Mouse (Mus musculus): ENCODE data around the gene 1700020N01Rik. TPM values are rescaled to one million over a fixed set of nuclear protein-coding genes. Genes with fewer than 3 reads are reported as not detected.

1700020N01Rik gene
- polyA plus RNA-seq, 1 experiment from 2014 or later = not detected

GRCm38 (mm10) chr10:21559769-21560168, 33.2 kb upstream of the 1700020N01Rik start:
- peaks cover 5% of the 10 kb centered on the region; the same call in 1 of the 2 replicates for H3K9me3 ChIP-seq (ENCODE audit: control insufficient read depth, low read length)
- H3K4me2 ChIP-seq (ENCODE audit: low read depth, low read length) = no peak overlapping the region
- no peak for ATAC-seq (ENCODE audit: low read depth)
- H3K27ac ChIP-seq (replicated peaks; ENCODE audit: low read depth, low read length) = no peak overlapping the region
- 79% methylated on average over 15 of the region's 15 CpGs for WGBS
- DNase-seq (ENCODE audit: low spot score) = no peak
- H3K36me3 ChIP-seq (ENCODE audit: control insufficient read depth, insufficient read depth, low read length) = no peaks in the 10 kb centered on the region
- H3K4me1 ChIP-seq (ENCODE audit: control insufficient read depth, insufficient read depth, low read length) = peaks cover 6% of the 10 kb centered on the region; the same call in 1 of the 2 replicates
- no peak overlapping the region for H3K4me3 ChIP-seq (ENCODE audit: low read depth, low read length)
- no peaks in the 10 kb centered on the region for H3K27me3 ChIP-seq (replicated peaks; ENCODE audit: control insufficient read depth, insufficient read depth, low read length)
- H3K9ac ChIP-seq (ENCODE audit: low read depth, low read length) = no peak overlapping the region

- H3K36me3 ChIP-seq (ENCODE audit: control insufficient read depth, insufficient read depth, low read length) = no peaks in the 10 kb centered on the region
- no peak overlapping the region for H3K27ac ChIP-seq (replicated peaks; ENCODE audit: low read depth, low read length)
- DNase-seq (ENCODE audit: low spot score) (no peak), ATAC-seq (ENCODE audit: low read depth) (no peak)
- no peak overlapping the region for H3K9ac ChIP-seq (ENCODE audit: low read depth, low read length)
- peaks cover 6% of the 10 kb centered on the region; the same call in 1 of the 2 replicates for H3K4me1 ChIP-seq (ENCODE audit: control insufficient read depth, insufficient read depth, low read length)
- peaks cover 5% of the 10 kb centered on the region; the same call in 1 of the 2 replicates for H3K9me3 ChIP-seq (ENCODE audit: control insufficient read depth, low read length)
- H3K27me3 ChIP-seq (replicated peaks; ENCODE audit: control insufficient read depth, insufficient read depth, low read length) = no peaks in the 10 kb centered on the region
- H3K4me3 ChIP-seq (ENCODE audit: low read depth, low read length) = no peak overlapping the region
- no peak overlapping the region for H3K4me2 ChIP-seq (ENCODE audit: low read depth, low read length)
- 54% methylated on average over 1 of the region's 1 CpGs for WGBS
Observed at GRCm38 (mm10) chr10:21561181-21561580, 31.8 kb upstream of the 1700020N01Rik start.

- Histone ChIP-seq H3K4me2 (ENCODE audit: low read depth, low read length) (no peak overlapping the region), H3K4me1 (ENCODE audit: control insufficient read depth, insufficient read depth, low read length) (peaks cover 6% of the 10 kb centered on the region; the same call in 1 of the 2 replicates), H3K27me3 (replicated peaks; ENCODE audit: control insufficient read depth, insufficient read depth, low read length) (no peaks in the 10 kb centered on the region), H3K36me3 (ENCODE audit: control insufficient read depth, insufficient read depth, low read length) (no peaks in the 10 kb centered on the region), H3K9me3 (ENCODE audit: control insufficient read depth, low read length) (peaks cover 5% of the 10 kb centered on the region; the same call in 1 of the 2 replicates), H3K27ac (replicated peaks; ENCODE audit: low read depth, low read length) (no peak overlapping the region), H3K9ac (ENCODE audit: low read depth, low read length) (no peak overlapping the region), H3K4me3 (ENCODE audit: low read depth, low read length) (no peak overlapping the region)
- no peak for ATAC-seq (ENCODE audit: low read depth)
- WGBS = 88% methylated on average over 2 of the region's 2 CpGs
- no peak for DNase-seq (ENCODE audit: low spot score)
Observed at GRCm38 (mm10) chr10:21563446-21563845, 29.5 kb upstream of the 1700020N01Rik start.

GRCm38 (mm10) chr10:21564189-21564588, 28.8 kb upstream of the 1700020N01Rik start:
- no peak overlapping the region for H3K4me2 ChIP-seq (ENCODE audit: low read depth, low read length)
- H3K4me1 ChIP-seq (ENCODE audit: control insufficient read depth, insufficient read depth, low read length) = peaks cover 6% of the 10 kb centered on the region; the same call in 1 of the 2 replicates
- no peak for DNase-seq (ENCODE audit: low spot score)
- H3K27me3 ChIP-seq (replicated peaks; ENCODE audit: control insufficient read depth, insufficient read depth, low read length) = no peaks in the 10 kb centered on the region
- H3K9ac ChIP-seq (ENCODE audit: low read depth, low read length) = no peak overlapping the region
- H3K36me3 ChIP-seq (ENCODE audit: control insufficient read depth, insufficient read depth, low read length) = no peaks in the 10 kb centered on the region
- no peak for ATAC-seq (ENCODE audit: low read depth)
- peaks cover 5% of the 10 kb centered on the region; the same call in 1 of the 2 replicates for H3K9me3 ChIP-seq (ENCODE audit: control insufficient read depth, low read length)
- WGBS = 95% methylated on average over 5 of the region's 5 CpGs
- no peak overlapping the region for H3K27ac ChIP-seq (replicated peaks; ENCODE audit: low read depth, low read length)
- H3K4me3 ChIP-seq (ENCODE audit: low read depth, low read length) = no peak overlapping the region

- no peak overlapping the region for H3K4me2 ChIP-seq (ENCODE audit: low read depth, low read length)
- WGBS = 96% methylated on average over 1 of the region's 1 CpGs
- H3K4me1 ChIP-seq (ENCODE audit: control insufficient read depth, insufficient read depth, low read length) = no peaks in the 10 kb centered on the region
- no peak overlapping the region for H3K9ac ChIP-seq (ENCODE audit: low read depth, low read length)
- no peaks in the 10 kb centered on the region for H3K27me3 ChIP-seq (replicated peaks; ENCODE audit: control insufficient read depth, insufficient read depth, low read length)
- H3K4me3 ChIP-seq (ENCODE audit: low read depth, low read length) = no peak overlapping the region
- ATAC-seq (ENCODE audit: low read depth) = no peak
- peaks cover 5% of the 10 kb centered on the region; the same call in 1 of the 2 replicates for H3K9me3 ChIP-seq (ENCODE audit: control insufficient read depth, low read length)
- no peak overlapping the region for H3K27ac ChIP-seq (replicated peaks; ENCODE audit: low read depth, low read length)
- no peak for DNase-seq (ENCODE audit: low spot score)
- H3K36me3 ChIP-seq (ENCODE audit: control insufficient read depth, insufficient read depth, low read length) = no peaks in the 10 kb centered on the region
Observed at GRCm38 (mm10) chr10:21566074-21566473, 26.9 kb upstream of the 1700020N01Rik start.

GRCm38 (mm10) chr10:21571615-21572014, 21.3 kb upstream of the 1700020N01Rik start:
- ATAC-seq (ENCODE audit: low read depth) (no peak), DNase-seq (ENCODE audit: low spot score) (no peak)
- H3K4me3 ChIP-seq (ENCODE audit: low read depth, low read length) = no peak overlapping the region
- no peak overlapping the region for H3K27ac ChIP-seq (replicated peaks; ENCODE audit: low read depth, low read length)
- H3K36me3 ChIP-seq (ENCODE audit: control insufficient read depth, insufficient read depth, low read length) = no peaks in the 10 kb centered on the region
- H3K4me1 ChIP-seq (ENCODE audit: control insufficient read depth, insufficient read depth, low read length) = no peaks in the 10 kb centered on the region
- WGBS = 76% methylated on average over 4 of the region's 4 CpGs
- no peaks in the 10 kb centered on the region for H3K27me3 ChIP-seq (replicated peaks; ENCODE audit: control insufficient read depth, insufficient read depth, low read length)
- no peak overlapping the region for H3K4me2 ChIP-seq (ENCODE audit: low read depth, low read length)
- H3K9me3 ChIP-seq (ENCODE audit: control insufficient read depth, low read length) = no peaks in the 10 kb centered on the region
- no peak overlapping the region for H3K9ac ChIP-seq (ENCODE audit: low read depth, low read length)

GRCm38 (mm10) chr10:21573713-21574112, 19.2 kb upstream of the 1700020N01Rik start:
- 81% methylated on average over 4 of the region's 4 CpGs for WGBS
- H3K27me3 ChIP-seq (replicated peaks; ENCODE audit: control insufficient read depth, insufficient read depth, low read length) = no peaks in the 10 kb centered on the region

GRCm38 (mm10) chr10:21575806-21576378, 17.1 kb upstream of the 1700020N01Rik start:
- no peak overlapping the region for H3K27ac ChIP-seq (replicated peaks; ENCODE audit: low read depth, low read length)
- no peaks in the 10 kb centered on the region for H3K36me3 ChIP-seq (ENCODE audit: control insufficient read depth, insufficient read depth, low read length)
- no peaks in the 10 kb centered on the region for H3K9me3 ChIP-seq (ENCODE audit: control insufficient read depth, low read length)
- no peaks in the 10 kb centered on the region for H3K4me1 ChIP-seq (ENCODE audit: control insufficient read depth, insufficient read depth, low read length)
- 0 out of 2 replicates have a peak, but pooled peaks have one; percentile 37 for ATAC-seq (ENCODE audit: low read depth)
- H3K4me2 ChIP-seq (ENCODE audit: low read depth, low read length) = no peak overlapping the region
- 68% methylated on average over 11 of the region's 11 CpGs for WGBS
- no peak overlapping the region for H3K9ac ChIP-seq (ENCODE audit: low read depth, low read length)
- H3K27me3 ChIP-seq (replicated peaks; ENCODE audit: control insufficient read depth, insufficient read depth, low read length) = no peaks in the 10 kb centered on the region
- DNase-seq (ENCODE audit: low spot score) = no peak
- no peak overlapping the region for H3K4me3 ChIP-seq (ENCODE audit: low read depth, low read length)

More at GRCm38 (mm10) chr10:21573713-21574112, 19.2 kb upstream of the 1700020N01Rik start:
- no peak overlapping the region for H3K4me2 ChIP-seq (ENCODE audit: low read depth, low read length)
- no peak overlapping the region for H3K4me3 ChIP-seq (ENCODE audit: low read depth, low read length)
- ATAC-seq (ENCODE audit: low read depth) (no peak), DNase-seq (ENCODE audit: low spot score) (no peak)
- H3K36me3 ChIP-seq (ENCODE audit: control insufficient read depth, insufficient read depth, low read length) = no peaks in the 10 kb centered on the region
- no peaks in the 10 kb centered on the region for H3K9me3 ChIP-seq (ENCODE audit: control insufficient read depth, low read length)
- no peak overlapping the region for H3K9ac ChIP-seq (ENCODE audit: low read depth, low read length)
- H3K4me1 ChIP-seq (ENCODE audit: control insufficient read depth, insufficient read depth, low read length) = no peaks in the 10 kb centered on the region
- H3K27ac ChIP-seq (replicated peaks; ENCODE audit: low read depth, low read length) = no peak overlapping the region

GRCm38 (mm10) chr10:21577798-21578197, 15.1 kb upstream of the 1700020N01Rik start:
- WGBS = 91% methylated on average over 6 of the region's 6 CpGs
- Histone ChIP-seq H3K9me3 (ENCODE audit: control insufficient read depth, low read length) (no peaks in the 10 kb centered on the region), H3K36me3 (ENCODE audit: control insufficient read depth, insufficient read depth, low read length) (no peaks in the 10 kb centered on the region), H3K27ac (replicated peaks; ENCODE audit: low read depth, low read length) (no peak overlapping the region), H3K4me2 (ENCODE audit: low read depth, low read length) (no peak overlapping the region), H3K27me3 (replicated peaks; ENCODE audit: control insufficient read depth, insufficient read depth, low read length) (no peaks in the 10 kb centered on the region), H3K4me3 (ENCODE audit: low read depth, low read length) (no peak overlapping the region), H3K9ac (ENCODE audit: low read depth, low read length) (no peak overlapping the region), H3K4me1 (ENCODE audit: control insufficient read depth, insufficient read depth, low read length) (no peaks in the 10 kb centered on the region)
- DNase-seq (ENCODE audit: low spot score) (no peak), ATAC-seq (ENCODE audit: low read depth) (no peak)

Data from embryonic facial prominence, embryonic 14.5 days (tissue).